Mouse (Mus musculus) thymus, postnatal 36 days (tissue): ENCODE data around the gene Tspan17.

Source experiments
- DNase-seq, 2 experiments: peaks; one replicate each; pipeline ENCODE4 v3.0.0; 2022; ENCODE audit warnings: mixed read lengths in 2 of 2

The Tspan17 gene

DNA sequence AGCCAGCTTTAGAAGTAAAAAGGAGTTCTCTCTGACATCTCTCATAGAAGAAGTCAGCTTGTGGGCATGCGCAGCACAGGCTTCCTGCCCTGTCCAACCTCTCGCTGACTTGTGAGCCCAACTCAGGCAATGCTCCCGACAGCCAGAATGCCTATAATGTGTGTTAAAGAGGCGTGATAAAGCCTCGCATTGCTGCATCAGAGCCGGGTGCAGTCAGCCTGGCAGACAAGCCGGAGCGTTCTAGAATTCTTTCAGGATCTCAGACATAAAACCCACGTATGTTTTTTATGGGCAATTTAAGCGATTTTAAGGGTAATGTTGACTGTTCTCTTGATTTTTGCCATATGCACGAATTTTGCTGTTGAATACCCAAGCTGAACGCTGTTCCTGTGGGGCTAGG lies 18.9 kb downstream of the Tspan17 start:
- DNase-seq: no peak

GRCm38 (mm10) chr13:54811476-54811875 lies 22.3 kb downstream of the Tspan17 start:
- no peak for DNase-seq

DNA sequence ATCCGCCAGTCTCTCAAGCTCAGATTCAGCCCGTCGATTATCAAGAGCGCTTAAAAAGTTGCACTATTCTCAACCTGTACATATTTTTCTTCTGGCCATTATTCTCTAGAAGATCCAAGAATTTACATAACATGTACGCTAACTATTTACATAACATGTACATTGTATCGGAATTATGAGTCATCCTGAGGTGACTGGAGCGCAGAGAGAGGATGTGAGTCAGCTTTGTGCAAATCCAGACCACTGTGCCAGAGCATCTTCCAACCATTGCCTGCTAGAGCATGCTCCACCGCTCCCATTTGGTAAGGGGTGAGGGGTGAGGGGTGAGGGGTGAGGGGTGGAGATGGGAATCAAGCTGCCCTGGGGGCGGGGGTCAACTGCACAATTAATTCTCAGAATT lies 24.2 kb downstream of the Tspan17 start:
- DNase-seq: no peak

- DNase-seq: no peak
These were observed 29.4 kb downstream of the Tspan17 start for GRCm38 (mm10) chr13:54818399-54819254.

DNA sequence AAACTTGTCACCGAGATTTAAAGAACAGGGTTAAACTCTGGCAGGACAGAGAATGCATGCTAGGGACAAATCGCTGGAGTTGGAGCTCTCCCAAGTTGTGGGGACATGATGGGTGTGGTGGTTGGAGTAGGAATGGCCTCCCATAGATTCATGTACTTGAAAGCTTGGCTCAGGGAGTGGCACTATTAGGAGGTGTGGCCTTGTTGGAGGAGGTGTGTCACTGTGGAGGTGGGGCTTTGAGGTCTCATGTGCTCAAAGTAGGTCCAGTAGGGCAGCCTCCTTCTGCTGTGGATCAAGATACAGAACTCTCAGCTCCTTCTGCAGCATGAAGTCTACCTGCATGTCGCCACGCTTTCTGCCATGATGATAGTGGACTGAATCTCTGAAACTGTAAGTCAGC lies 31.9 kb downstream of the Tspan17 start:
- no peak for DNase-seq

DNA sequence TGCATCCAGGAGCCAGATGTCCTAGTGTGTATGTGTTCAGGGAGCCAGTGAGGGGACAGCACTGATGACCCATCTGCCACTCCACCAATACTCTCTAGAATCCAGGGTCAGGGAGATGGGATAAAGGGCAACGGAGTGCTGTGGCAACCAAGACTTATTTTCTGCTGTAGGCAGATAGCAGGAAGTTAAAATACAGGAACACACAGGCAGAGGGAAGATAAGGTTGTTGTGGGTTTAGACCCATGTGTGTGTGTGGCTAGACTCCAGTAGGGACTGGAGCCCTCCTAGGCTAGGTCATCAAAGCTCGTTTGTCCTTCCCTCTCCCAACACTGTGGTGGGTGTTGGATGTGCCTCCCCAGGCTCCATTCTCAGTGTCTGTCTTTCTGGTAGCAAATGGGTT lies 32.8 kb downstream of the Tspan17 start:
- DNase-seq: no peak

- DNase-seq: no peak
These were observed 35.1 kb downstream of the Tspan17 start for GRCm38 (mm10) chr13:54824111-54824931.

DNA sequence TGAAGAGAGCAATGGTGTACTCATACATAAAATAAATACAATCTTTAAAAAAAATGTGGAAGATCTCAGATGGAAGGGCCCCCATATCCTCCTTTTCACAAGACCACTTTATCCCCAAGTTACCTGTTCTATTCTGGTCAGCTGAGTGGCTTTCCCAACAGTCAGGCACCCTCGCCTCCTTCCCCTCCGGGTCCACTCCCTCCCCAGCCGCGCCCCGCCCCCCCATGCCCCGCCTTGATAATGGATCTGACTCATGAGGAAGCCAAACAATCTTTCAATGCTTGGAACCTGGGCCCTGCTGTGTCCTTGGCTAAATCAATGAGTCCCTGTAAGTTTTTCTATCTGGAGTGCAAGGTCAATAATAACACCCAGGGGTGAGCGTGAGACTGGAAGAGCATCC lies 38.8 kb downstream of the Tspan17 start:
- DNase-seq: no peak

DNA sequence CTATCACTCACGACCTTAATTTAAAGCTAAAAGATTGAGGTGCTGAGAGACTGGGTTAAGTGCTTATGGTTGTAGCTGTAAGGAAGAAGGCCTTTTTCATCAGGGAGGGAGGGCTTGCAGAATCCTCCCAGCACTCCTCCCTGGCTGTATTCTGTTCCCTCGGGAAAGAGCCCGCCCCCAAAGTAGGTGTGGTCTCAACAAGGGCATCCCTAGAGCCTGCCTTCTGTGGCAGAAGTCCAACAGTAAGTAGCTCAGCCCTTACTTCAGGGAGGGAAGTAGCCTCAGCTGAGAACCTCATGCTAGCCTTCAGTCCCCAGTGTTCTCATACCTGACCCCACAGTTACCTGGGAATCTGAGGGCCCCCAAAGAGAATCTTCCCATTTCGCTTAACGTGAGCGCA lies 39.3 kb downstream of the Tspan17 start:
- DNase-seq: no peak

DNA sequence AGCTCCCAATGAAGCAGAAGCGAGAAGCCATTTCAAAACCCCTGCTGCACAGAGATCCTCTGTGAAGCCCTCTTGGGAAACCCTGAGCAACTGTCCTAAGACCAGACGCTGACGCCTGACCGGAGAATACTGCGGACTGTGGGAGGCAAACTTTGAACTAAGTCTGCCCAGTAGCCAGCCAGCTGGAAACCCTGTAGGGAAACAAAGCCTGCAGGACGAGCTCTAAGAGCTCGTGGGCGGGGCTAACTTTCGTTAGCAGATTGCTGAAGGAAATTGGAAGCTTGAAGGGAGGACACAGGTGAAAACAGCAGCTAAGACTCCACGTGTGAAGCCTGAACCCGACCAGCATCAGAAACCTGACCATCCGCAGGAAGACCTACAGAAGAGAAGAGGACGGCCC lies 40.3 kb downstream of the Tspan17 start:
- no peak for DNase-seq

DNA sequence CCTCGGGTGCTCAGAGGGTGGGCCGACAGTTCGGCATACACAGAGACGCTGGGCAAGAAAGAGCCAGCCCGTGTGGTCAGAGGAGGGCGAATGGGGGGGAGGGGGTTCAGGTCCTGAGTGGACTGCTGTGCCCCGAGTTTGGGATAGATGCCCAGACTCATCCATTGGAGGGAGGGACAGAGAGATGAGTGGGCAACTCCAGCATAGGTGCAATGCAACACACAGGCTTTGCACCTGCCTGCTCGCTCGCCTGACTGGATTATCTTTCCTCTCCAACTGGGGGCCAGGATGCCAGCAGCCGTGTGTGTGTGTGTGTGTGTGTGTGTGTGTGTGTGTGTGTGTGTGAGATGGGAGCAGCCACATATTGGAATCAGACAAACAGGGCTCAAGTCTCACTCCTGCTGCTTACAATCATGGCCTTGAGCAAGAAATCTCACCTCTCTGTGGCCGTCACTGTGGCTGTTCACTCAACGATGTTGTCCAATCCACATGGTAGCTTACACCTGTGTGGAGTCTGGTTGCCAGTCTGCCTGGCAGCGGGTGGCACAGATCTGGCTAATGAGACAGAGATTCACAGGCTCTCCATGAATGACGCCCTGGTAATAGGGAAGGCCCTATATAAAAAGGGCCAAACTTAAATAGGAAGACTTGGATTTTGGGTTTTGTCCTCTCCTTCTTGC lies 47.3 kb downstream of the Tspan17 start:
- DNase-seq: no peak

DNA sequence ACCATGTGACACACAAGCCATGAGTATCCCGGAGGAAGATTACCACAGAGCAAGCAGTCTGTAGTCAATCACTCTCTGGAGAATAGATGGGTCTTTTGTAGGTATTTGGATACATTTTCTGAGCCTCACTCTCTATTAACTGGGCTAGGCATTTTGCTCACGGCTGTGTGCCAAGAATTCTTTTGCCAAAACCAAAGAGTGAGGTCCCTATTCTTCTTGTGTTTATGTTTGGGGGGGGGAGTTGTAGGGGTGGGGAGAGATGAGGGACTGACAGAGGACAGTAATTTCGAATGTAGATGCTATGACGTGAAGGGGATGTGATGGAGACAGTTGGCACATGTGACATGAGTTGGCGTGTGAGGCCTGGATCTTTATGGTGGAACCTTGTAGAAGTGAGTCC lies 47.9 kb downstream of the Tspan17 start:
- DNase-seq: no peak

DNA sequence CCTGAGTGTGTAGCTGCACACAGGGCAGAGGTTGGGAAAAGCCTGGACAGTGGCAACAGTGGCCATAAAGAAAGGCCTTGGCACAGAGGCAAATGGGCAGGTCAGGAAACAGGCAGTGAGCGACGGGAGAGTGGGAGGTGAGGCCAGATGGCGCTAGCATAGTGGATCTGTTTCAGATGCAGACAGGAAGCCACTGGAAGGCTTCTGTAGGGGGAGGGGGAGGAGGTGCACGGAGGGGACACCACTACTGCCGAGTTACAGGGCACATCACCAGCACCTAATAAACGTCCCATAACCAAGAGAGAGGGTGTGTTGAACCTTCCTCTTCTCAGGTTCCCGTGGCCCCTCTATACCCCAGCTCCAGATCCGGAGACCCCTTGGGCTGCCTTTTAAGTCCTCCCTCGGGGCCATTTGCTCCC lies 48.3 kb downstream of the Tspan17 start:
- DNase-seq: no peak

DNA sequence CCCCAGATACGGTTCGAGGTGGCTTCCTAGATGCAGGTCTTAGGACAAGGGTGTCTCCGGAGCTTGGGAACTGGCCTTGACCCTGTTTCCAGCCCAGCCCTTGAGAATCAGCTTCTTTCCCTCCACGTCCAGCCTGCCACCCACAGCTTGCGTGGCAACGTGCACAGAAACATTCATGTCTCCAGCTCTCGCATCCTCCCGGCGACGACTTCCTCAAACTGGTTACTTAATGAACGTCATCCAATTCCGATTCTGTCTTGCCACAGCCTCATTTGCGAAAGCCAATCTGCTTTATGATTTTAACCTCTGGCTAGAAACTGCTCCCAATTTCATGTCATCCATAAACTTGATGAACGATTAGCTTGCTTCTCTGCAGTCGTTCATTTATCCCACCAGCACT lies 49.4 kb downstream of the Tspan17 start:
- DNase-seq: no peak

GRCm38 (mm10) chr13:54839211-54839610 lies 50.0 kb downstream of the Tspan17 start:
- DNase-seq: no peak

DNA sequence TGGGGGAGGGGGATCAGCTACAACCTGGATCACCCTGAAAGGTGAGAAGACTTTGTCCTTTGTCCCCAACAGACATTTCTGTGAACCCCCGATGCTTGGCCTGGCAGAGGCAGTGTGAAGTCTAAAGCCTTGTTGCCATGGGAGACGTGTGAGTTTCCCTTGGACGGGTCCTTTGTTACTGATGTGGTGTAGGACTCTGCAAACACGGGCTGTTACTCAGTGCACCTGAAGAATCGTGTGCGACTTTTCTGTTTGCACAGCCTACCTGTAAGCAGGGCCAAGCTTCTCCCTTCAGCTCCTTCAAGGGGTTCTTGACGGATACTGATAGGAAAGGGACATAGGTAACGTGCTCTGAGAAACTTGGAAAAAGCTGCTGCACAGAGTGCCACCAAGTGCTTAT lies 55.4 kb downstream of the Tspan17 start:
- no peak for DNase-seq
